Mouse (Mus musculus): ENCODE data around the gene Man2b1.
"Not testable (repeated sequence)": the region's sequence is repeated elsewhere in the genome, so short reads cannot be mapped to it uniquely, and the experiment has no call there.

The Man2b1 gene

DNA sequence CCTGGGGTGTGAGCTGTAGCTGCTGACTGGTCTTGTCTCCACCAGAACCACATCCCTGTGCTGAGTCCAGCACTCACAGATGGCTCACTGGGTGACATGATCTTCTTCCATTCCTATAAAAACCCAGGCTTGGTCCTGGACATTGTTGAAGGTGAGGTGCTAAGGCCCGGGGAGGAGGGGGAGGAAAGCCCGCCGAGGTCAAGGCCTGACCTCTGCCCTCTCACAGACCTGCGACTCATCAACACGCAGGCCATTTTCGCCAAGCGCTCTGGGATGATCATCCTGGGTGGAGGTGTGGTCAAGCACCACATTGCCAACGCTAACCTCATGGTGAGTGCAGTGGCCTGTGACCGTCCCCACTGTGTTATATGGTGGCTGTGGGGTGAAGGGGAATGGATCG, 8.9 kb upstream of the Man2b1 start:
- no peak for DNase-seq (ENCODE audit: low read depth, low spot score)

DNA sequence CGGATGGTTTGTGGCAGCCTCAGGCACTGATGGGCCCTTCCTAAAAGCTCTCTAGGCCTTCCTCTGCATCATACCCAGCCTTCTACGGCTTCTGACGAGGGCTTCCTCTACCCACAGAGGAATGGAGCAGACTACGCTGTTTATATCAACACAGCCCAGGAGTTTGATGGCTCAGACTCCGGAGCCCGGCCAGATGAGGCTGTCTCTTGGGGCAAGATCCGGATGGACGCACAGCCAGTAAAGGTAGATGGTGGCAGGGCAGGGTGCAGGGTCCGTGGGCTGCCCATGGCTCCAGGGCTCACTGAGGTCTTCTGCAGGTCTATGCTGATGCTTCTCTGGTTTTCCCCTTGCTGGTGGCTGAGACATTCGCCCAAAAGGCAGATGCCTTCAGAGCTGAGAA, 8.5 kb upstream of the Man2b1 start:
- DNase-seq (ENCODE audit: low read depth, low spot score) = no peak

GRCm38 (mm10) chr8:85076001-85076400, 7.1 kb upstream of the Man2b1 start:
- peak; percentile 43 for DNase-seq (ENCODE audit: low read depth, low spot score)

- peak; percentile 95 for DNase-seq (ENCODE audit: low read depth, low spot score)
These were observed 6.1 kb upstream of the Man2b1 start for GRCm38 (mm10) chr8:85076993-85077392.

GRCm38 (mm10) chr8:85080214-85080531, 2.9 kb upstream of the Man2b1 start:
- DNase-seq (ENCODE audit: low read depth, low spot score) = no peak

GRCm38 (mm10) chr8:85080532-85081215, 2.4 kb upstream of the Man2b1 start, which contains the start of gene Wdr83os:
TSS of gene Wdr83os (plus strand) at chr8:85080740.
- peak; percentile 86 for DNase-seq (ENCODE audit: low read depth, low spot score)

- no peak for DNase-seq (ENCODE audit: low read depth, low spot score)
These were observed 1.9 kb upstream of the Man2b1 start, which contains the start of gene Wdr83 for GRCm38 (mm10) chr8:85081216-85081555. TSS of gene Wdr83 (minus strand) at chr8:85081306.

- DNase-seq (ENCODE audit: low read depth, low spot score) = not testable (repeated sequence)
These were observed 901 bp upstream of the Man2b1 start for GRCm38 (mm10) chr8:85082169-85082568.

DNA sequence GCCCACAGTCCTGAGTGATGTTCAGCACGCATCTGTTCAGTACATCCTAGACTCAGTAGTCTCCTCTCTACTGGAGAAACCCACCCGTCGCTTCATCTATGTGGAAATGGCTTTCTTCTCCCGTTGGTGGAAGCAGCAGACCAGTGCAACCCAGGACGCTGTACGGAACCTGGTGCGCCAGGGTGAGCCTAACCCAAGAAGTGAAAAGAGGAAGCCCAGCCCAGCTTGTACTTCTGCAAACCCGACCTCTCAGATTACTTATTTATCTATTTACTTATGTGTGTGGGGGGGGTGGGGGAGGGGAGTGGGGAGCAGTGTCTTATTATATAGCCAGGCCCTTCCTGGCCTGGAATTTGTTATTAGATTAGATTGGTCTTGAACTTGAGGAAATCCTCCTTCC, 1.6 kb downstream of the Man2b1 start:
- no peak for DNase-seq (ENCODE audit: low read depth, low spot score)

DNA sequence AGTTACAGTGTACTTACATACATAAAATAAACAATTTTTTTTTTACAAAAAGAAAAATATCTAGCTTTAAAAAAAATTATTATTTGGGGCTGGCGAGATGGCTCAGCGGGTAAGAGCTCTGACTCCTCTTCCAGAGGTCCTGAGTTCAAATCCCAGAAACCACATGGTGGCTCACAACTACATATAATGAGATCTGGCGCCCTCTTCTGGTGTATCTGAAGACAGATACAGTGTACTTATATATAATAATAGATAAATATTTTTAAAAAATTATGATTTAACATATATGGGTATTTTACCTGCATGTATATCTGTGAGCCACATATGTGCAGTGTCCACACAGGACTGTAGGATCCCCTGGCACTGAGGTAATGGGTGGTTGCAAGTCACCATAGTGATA, 3.2 kb downstream of the Man2b1 start:
- no peak for DNase-seq (ENCODE audit: low read depth, low spot score)

DNA sequence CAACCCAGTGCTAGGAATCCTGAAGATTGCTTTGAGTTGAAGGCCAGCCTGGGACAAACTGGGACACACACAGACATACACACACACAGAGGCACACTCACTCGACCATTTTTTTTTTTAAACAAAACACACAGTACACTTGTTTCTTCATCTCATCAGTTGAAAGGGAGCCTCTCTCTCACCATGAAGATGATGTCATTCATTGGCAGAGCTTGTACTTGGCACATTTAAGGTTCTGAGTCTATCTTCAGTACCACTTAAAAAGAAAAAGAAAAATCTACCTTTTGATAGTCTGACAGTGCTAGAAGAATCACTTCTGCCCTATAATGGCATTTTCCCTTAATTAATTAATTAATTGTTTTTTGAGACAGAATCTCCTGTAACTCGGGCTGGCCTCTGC, 5.7 kb downstream of the Man2b1 start:
- DNase-seq (ENCODE audit: low read depth, low spot score) = no peak

GRCm38 (mm10) chr8:85090856-85091255, 7.8 kb downstream of the Man2b1 start:
- no peak for DNase-seq (ENCODE audit: low read depth, low spot score)

DNA sequence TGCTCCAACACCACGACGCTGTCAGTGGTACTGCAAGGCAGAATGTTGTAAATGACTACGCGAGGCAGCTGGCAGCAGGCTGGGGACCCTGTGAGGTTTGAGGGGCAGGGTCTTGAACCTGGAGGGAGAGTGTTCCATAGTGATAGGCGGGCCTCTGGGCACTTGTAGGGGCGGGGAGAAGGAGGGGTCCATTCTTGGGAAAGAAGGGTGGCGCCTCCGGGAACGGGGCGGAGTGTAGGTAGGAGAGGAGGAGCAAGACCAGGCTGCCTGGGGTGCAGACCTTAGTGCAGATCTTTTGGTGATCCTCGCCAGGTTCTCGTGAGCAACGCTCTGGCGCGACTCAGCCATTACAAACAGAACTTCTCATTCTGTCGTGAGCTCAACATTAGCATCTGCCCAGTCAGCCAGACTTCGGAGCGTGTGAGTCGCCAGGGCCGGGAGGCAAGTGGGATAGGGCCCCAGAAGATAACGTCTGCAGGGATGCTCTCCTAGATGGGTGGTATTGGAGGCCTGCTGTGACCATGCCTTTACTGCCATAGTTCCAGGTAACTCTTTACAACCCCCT, 8.5 kb downstream of the Man2b1 start:
- DNase-seq (ENCODE audit: low read depth, low spot score) = no peak

GRCm38 (mm10) chr8:85095051-85095450, 12.0 kb downstream of the Man2b1 start:
- DNase-seq (ENCODE audit: low read depth, low spot score) = no peak

DNA sequence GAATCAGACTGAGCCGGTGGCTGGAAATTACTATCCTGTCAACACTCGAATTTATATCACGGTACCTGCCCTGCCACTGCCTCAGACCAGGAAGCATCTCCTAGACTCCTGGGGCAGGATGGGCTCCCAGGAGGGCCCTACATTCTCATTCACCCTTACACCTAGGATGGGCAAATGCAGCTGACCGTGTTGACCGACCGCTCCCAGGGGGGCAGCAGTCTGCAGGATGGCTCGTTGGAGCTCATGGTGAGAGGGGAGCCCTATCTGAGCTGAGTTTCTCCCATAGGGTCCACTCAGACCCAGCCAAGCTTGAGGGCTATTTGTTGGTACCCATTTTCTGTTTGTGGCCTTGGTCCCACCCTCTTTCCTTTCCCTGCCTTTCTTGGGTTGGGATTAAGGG, 12.5 kb downstream of the Man2b1 start:
- no peak for DNase-seq (ENCODE audit: low read depth, low spot score)

DNA sequence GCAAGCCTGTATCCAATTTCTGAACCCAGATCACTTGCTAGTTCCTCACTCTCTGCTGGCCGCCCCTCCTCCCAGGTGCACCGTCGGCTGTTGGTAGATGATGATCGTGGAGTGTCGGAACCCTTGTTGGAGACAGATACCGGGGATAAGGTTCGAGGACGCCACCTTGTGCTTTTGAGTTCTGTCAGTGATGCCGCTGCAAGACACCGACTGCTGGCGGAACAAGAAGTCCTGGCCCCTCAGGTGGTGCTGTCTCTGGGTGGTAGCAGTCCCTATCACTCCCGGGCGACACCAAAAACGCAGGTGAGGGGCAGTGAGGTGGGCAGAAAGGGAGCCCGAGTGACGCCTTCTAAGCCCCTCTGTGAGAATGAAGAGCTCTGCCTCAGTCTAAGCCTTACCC, 13.1 kb downstream of the Man2b1 start:
- DNase-seq (ENCODE audit: low read depth, low spot score) = no peak

DNA sequence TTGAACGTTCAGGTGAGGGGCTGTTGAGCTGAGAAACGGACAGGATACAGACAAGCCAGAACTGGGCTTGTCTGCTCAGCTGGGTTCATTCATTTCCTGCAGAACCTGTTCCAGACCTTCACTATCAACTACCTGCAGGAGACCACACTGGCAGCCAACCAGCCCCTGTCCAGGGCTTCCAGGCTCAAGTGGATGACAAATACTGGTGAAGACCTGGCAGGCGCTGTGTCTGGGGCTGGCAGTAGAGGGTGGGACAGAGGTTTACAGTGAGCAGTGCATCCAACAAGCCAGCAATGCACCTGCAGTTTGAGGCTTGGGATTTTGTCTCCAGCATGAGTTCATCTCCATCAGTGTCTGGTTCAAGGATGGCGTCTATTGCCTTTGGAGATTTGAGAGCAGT, 13.8 kb downstream of the Man2b1 start:
- no peak for DNase-seq (ENCODE audit: low read depth, low spot score)

DNA sequence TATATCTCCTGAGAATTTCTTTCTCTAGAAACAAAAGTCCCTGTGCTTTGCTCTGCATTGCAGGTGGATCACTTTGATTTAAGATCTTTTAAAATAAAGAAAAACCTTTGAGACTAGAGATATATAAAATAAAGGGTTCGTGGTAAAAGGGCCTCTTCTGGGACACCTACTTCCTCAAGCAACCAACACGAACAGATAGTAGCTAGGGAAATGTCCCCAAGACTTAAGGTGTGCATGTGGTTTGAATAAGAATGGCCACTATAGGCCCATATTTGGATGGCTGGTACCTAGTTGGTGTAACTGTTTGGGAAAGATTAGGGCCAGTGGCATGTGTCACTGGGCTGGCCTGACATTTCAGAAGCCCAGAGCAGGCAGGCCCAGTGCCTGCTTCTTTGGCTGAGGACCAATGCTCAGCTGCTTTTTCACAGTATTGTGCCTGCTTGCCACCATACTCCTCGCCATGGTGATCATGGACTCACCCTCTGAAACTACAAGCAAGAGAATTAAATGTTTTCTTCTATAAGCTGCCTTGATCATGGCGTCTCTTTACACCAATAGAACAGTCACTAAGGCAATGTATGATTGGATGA, 17.1 kb downstream of the Man2b1 start:
- no peak for DNase-seq (ENCODE audit: low read depth, low spot score)

- DNase-seq (ENCODE audit: low read depth, low spot score) = no peak
These were observed 30.2 kb downstream of the Man2b1 start for GRCm38 (mm10) chr8:85113241-85113640.

GRCm38 (mm10) chr8:85115501-85115900, 32.4 kb downstream of the Man2b1 start:
- DNase-seq (ENCODE audit: low read depth, low spot score) = no peak

GRCm38 (mm10) chr8:85116984-85117383, 33.9 kb downstream of the Man2b1 start:
- no peak for DNase-seq (ENCODE audit: low read depth, low spot score)

DNA sequence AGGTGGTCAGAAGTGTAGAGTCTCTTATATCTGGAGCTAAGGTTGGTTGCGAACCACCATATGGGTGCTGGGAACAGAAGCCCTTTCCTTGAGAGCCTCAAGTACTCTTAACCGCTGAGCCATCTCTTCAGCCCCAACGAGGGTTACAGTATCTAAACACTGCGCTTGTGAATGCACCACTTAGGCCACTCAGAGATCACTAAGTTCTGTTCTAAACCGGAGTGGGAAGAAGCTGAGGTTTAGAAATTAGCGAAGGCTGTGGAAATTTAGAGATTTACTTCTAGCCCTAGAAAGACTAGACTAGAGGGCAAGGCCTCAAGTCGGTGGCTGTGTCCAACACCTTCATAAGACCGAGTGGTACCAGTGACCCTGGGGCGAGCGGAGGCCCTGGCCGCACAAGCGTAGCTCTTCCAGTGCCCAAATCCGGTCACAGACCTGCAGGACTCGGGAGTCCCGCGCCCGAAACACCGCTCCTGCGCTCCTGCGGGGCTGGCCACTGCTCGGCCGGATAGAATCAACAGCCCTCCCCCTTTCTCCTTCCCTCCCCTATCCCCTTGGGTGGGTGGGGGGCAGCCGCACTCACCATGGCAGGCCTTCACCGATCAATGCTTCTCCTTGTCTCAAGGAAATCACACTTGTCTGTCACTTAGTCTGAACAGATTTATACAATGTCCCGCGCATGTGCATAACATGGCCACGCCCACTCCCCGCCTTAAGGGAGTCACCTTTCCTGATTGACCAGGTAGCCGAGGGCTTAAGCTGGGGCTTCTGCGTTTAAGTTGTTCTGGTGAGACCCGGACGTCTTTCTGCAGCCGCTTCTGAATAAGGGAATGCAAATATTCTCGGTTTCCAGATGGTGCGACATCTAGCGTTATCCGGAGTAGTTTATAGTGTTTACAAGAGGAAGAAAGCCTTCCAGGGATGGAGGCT, 36.2 kb downstream of the Man2b1 start:
- DNase-seq (ENCODE audit: low read depth, low spot score) = peak; percentile 95
